Mouse (Mus musculus) thymus, postnatal 36 days (tissue): ENCODE data around the gene Mapkbp1.

Experiments used
- DNase-seq, 2 experiments: peaks; one replicate each; pipeline ENCODE4 v3.0.0; 2022; ENCODE audit warnings: mixed read lengths in 2 of 2

Gene Mapkbp1

GRCm38 (mm10) chr2:120011462-120012200 is 39.1 kb downstream of the Mapkbp1 start:
- DNase-seq, result peak; percentile 33 to 36

- no peak for DNase-seq
Observed at GRCm38 (mm10) chr2:120012924-120013323, 40.4 kb downstream of the Mapkbp1 start.

GRCm38 (mm10) chr2:120013831-120014486 is 41.5 kb downstream of the Mapkbp1 start:
- DNase-seq, result no peak

- DNase-seq, result no peak
Observed at GRCm38 (mm10) chr2:120015882-120016281, 43.4 kb downstream of the Mapkbp1 start.

- peak in 1 of 2 experiments; percentile 1 for DNase-seq
Observed at GRCm38 (mm10) chr2:120017599-120017998, 45.1 kb downstream of the Mapkbp1 start.

- no peak for DNase-seq
Observed at GRCm38 (mm10) chr2:120024337-120024736, 51.8 kb downstream of the Mapkbp1 start.

GRCm38 (mm10) chr2:120026984-120027949 is 54.8 kb downstream of the Mapkbp1 start, which contains the start of the genes Jmjd7 and Gm28042:
Jmjd7 (plus strand) TSS chr2:120027483.
Gm28042 (plus strand) TSS chr2:120027493.
- peak; percentile 95 for DNase-seq

GRCm38 (mm10) chr2:120027950-120028331 is 55.4 kb downstream of the Mapkbp1 start:
- DNase-seq, result no peak

- no peak for DNase-seq
Observed at GRCm38 (mm10) chr2:120030380-120030779, 57.9 kb downstream of the Mapkbp1 start.

GRCm38 (mm10) chr2:120032726-120033467 is 60.4 kb downstream of the Mapkbp1 start, which contains the start of gene Pla2g4b:
Pla2g4b (plus strand) TSS chr2:120033417.
- DNase-seq, result no peak

- DNase-seq, result no peak
Observed at GRCm38 (mm10) chr2:120033726-120034125, 61.2 kb downstream of the Mapkbp1 start.

GRCm38 (mm10) chr2:120037744-120038143 is 65.2 kb downstream of the Mapkbp1 start:
- DNase-seq, result no peak

GRCm38 (mm10) chr2:120040991-120041390 is 68.5 kb downstream of the Mapkbp1 start:
- DNase-seq, result no peak

- DNase-seq, result no peak
Observed at GRCm38 (mm10) chr2:120044101-120044603, 71.7 kb downstream of the Mapkbp1 start.

GRCm38 (mm10) chr2:120044676-120045075 is 72.2 kb downstream of the Mapkbp1 start:
- DNase-seq, result no peak

GRCm38 (mm10) chr2:120046486-120047310 is 74.2 kb downstream of the Mapkbp1 start:
- DNase-seq, result no peak

- no peak for DNase-seq
Observed at GRCm38 (mm10) chr2:120048173-120048572, 75.7 kb downstream of the Mapkbp1 start.

GRCm38 (mm10) chr2:120049632-120050274 is 77.3 kb downstream of the Mapkbp1 start:
- no peak for DNase-seq

- DNase-seq, result no peak
Observed at GRCm38 (mm10) chr2:120051405-120051804, 78.9 kb downstream of the Mapkbp1 start.

- no peak for DNase-seq
Observed at GRCm38 (mm10) chr2:120054771-120055552, 82.5 kb downstream of the Mapkbp1 start.
